Mouse (Mus musculus): ENCODE results near the gene Gpsm1. TPM values are rescaled to one million over a fixed set of nuclear protein-coding genes. Genes with fewer than 3 reads are reported as not detected.

Gpsm1 gene
- polyA plus RNA-seq, 1 experiment = 17.7 TPM

GRCm38 (mm10) chr2:26323589-26324325, 8.4 kb downstream of the Gpsm1 start:
- Histone ChIP-seq H3K36me3 (ENCODE audit: control insufficient read depth, insufficient read depth, low read length) (peaks cover 3% of the 10 kb centered on the region), H3K4me1 (ENCODE audit: control insufficient read depth, insufficient read depth, insufficient read length) (no peaks in the 10 kb centered on the region), H3K27me3 (ENCODE audit: control insufficient read depth, insufficient read depth, low read length) (no peaks in the 10 kb centered on the region), H3K4me3 (ENCODE audit: extremely low read depth, insufficient read depth, insufficient read length) (no peak overlapping the region), H3K27ac (ENCODE audit: insufficient read depth, low read length) (no peak overlapping the region)
- 95% methylated on average over 13 of the region's 13 CpGs for WGBS
- TF ChIP-seq POLR2A (IDR thresholded peaks at IDR 0.05; ENCODE audit: low read depth, low read length) (no peak), CTCF (IDR thresholded peaks at IDR 0.05; ENCODE audit: extremely low read depth, insufficient read depth, insufficient read length, insufficient replicate concordance) (no peak)
- DNase-seq (ENCODE audit: low read depth in 1 of 2, low spot score in 2 of 2) = no peak

- no peak overlapping the region for H3K27ac ChIP-seq (ENCODE audit: insufficient read depth, low read length)
- no peaks in the 10 kb centered on the region for H3K27me3 ChIP-seq (ENCODE audit: control insufficient read depth, insufficient read depth, low read length)
- TF ChIP-seq POLR2A (IDR thresholded peaks at IDR 0.05; ENCODE audit: low read depth, low read length) (no peak), CTCF (IDR thresholded peaks at IDR 0.05; ENCODE audit: extremely low read depth, insufficient read depth, insufficient read length, insufficient replicate concordance) (no peak)
- 88% methylated on average over 2 of the region's 2 CpGs for WGBS
- H3K36me3 ChIP-seq (ENCODE audit: control insufficient read depth, insufficient read depth, low read length) = peaks cover 3% of the 10 kb centered on the region
- DNase-seq (ENCODE audit: low read depth in 1 of 2, low spot score in 2 of 2) = no peak
- no peak overlapping the region for H3K4me3 ChIP-seq (ENCODE audit: extremely low read depth, insufficient read depth, insufficient read length)
- H3K4me1 ChIP-seq (ENCODE audit: control insufficient read depth, insufficient read depth, insufficient read length) = no peaks in the 10 kb centered on the region
These were observed 9.6 kb downstream of the Gpsm1 start for GRCm38 (mm10) chr2:26324917-26325316.

DNA sequence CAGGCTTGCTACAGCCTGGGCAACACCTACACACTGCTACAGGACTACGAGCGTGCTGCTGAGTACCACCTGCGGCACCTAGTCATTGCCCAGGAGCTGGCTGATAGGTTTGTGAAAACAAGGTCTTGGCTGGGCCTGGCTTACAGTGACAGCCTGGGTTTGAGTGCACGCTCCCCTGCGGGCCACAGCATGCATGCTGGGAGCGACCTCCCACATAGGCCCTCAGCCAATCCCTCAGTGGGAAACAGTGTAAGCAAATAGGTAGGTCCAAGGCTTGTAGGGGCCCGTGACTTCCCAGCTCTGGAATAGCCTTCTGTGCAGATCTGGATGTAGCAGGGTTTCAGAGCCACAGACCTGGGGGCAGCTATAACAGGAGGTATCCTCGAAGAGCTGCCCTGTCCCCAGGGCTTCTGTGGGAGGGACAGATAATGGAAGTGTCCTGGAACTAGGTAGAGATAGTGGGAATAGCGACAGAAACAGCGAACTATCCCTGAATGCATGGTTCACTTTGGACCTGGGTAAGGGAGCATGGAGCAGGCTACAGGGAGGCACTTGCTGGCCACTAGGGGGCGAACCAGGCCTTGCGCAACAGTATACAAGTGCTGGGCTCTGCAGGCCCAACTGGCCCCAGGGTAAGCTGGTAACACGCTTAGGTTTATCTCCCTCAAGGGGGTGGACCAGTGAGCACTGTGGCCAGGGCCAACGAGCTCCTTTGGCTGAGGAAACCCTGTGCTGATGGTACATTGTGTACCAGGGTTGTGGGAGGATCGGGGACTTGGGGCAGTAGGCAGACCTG, 10.3 kb downstream of the Gpsm1 start:
- Histone ChIP-seq H3K4me1 (ENCODE audit: control insufficient read depth, insufficient read depth, insufficient read length) (no peaks in the 10 kb centered on the region), H3K27me3 (ENCODE audit: control insufficient read depth, insufficient read depth, low read length) (no peaks in the 10 kb centered on the region), H3K4me3 (ENCODE audit: extremely low read depth, insufficient read depth, insufficient read length) (no peak overlapping the region), H3K27ac (ENCODE audit: insufficient read depth, low read length) (no peak overlapping the region), H3K36me3 (ENCODE audit: control insufficient read depth, insufficient read depth, low read length) (peaks cover 3% of the 10 kb centered on the region)
- TF ChIP-seq CTCF (IDR thresholded peaks at IDR 0.05; ENCODE audit: extremely low read depth, insufficient read depth, insufficient read length, insufficient replicate concordance) (peak; percentile 91), POLR2A (IDR thresholded peaks at IDR 0.05; ENCODE audit: low read depth, low read length) (no peak)
- WGBS = 68% methylated on average over 15 of the region's 15 CpGs
- peak; percentile 33 to 37 for DNase-seq (ENCODE audit: low read depth in 1 of 2, low spot score in 2 of 2)

- DNase-seq (ENCODE audit: low read depth in 1 of 2, low spot score in 2 of 2) = no peak
- WGBS = 69% methylated on average over 4 of the region's 4 CpGs
- no peak overlapping the region for H3K4me3 ChIP-seq (ENCODE audit: extremely low read depth, insufficient read depth, insufficient read length)
- no peak overlapping the region for H3K27ac ChIP-seq (ENCODE audit: insufficient read depth, low read length)
- no peaks in the 10 kb centered on the region for H3K4me1 ChIP-seq (ENCODE audit: control insufficient read depth, insufficient read depth, insufficient read length)
- H3K27me3 ChIP-seq (ENCODE audit: control insufficient read depth, insufficient read depth, low read length) = no peaks in the 10 kb centered on the region
- TF ChIP-seq POLR2A (IDR thresholded peaks at IDR 0.05; ENCODE audit: low read depth, low read length) = no peak
- no peak for TF ChIP-seq CTCF (IDR thresholded peaks at IDR 0.05; ENCODE audit: extremely low read depth, insufficient read depth, insufficient read length, insufficient replicate concordance)
- H3K36me3 ChIP-seq (ENCODE audit: control insufficient read depth, insufficient read depth, low read length) = peaks cover 3% of the 10 kb centered on the region
These were observed 12.5 kb downstream of the Gpsm1 start for GRCm38 (mm10) chr2:26327852-26328251.

- Histone ChIP-seq H3K4me1 (ENCODE audit: control insufficient read depth, insufficient read depth, insufficient read length) (no peaks in the 10 kb centered on the region), H3K36me3 (ENCODE audit: control insufficient read depth, insufficient read depth, low read length) (no peaks in the 10 kb centered on the region), H3K4me3 (ENCODE audit: extremely low read depth, insufficient read depth, insufficient read length) (no peak overlapping the region), H3K27me3 (ENCODE audit: control insufficient read depth, insufficient read depth, low read length) (no peaks in the 10 kb centered on the region), H3K27ac (ENCODE audit: insufficient read depth, low read length) (no peak overlapping the region)
- WGBS = 90% methylated on average over 8 of the region's 8 CpGs
- no peak for DNase-seq (ENCODE audit: low read depth in 1 of 2, low spot score in 2 of 2)
- TF ChIP-seq CTCF (IDR thresholded peaks at IDR 0.05; ENCODE audit: extremely low read depth, insufficient read depth, insufficient read length, insufficient replicate concordance) = no peak
- no peak for TF ChIP-seq POLR2A (IDR thresholded peaks at IDR 0.05; ENCODE audit: low read depth, low read length)
These were observed 14.1 kb downstream of the Gpsm1 start for GRCm38 (mm10) chr2:26329402-26329801.

GRCm38 (mm10) chr2:26330056-26330468, 14.7 kb downstream of the Gpsm1 start:
- Histone ChIP-seq H3K4me3 (ENCODE audit: extremely low read depth, insufficient read depth, insufficient read length) (no peak overlapping the region), H3K27me3 (ENCODE audit: control insufficient read depth, insufficient read depth, low read length) (no peaks in the 10 kb centered on the region), H3K36me3 (ENCODE audit: control insufficient read depth, insufficient read depth, low read length) (no peaks in the 10 kb centered on the region), H3K27ac (ENCODE audit: insufficient read depth, low read length) (no peak overlapping the region), H3K4me1 (ENCODE audit: control insufficient read depth, insufficient read depth, insufficient read length) (no peaks in the 10 kb centered on the region)
- no peak for TF ChIP-seq CTCF (IDR thresholded peaks at IDR 0.05; ENCODE audit: extremely low read depth, insufficient read depth, insufficient read length, insufficient replicate concordance)
- 91% methylated on average over 4 of the region's 4 CpGs for WGBS
- no peak for DNase-seq (ENCODE audit: low read depth in 1 of 2, low spot score in 2 of 2)

GRCm38 (mm10) chr2:26330702-26331101, 15.4 kb downstream of the Gpsm1 start:
- Histone ChIP-seq H3K27ac (ENCODE audit: insufficient read depth, low read length) (no peak overlapping the region), H3K27me3 (ENCODE audit: control insufficient read depth, insufficient read depth, low read length) (no peaks in the 10 kb centered on the region), H3K4me3 (ENCODE audit: extremely low read depth, insufficient read depth, insufficient read length) (no peak overlapping the region), H3K4me1 (ENCODE audit: control insufficient read depth, insufficient read depth, insufficient read length) (no peaks in the 10 kb centered on the region), H3K36me3 (ENCODE audit: control insufficient read depth, insufficient read depth, low read length) (no peaks in the 10 kb centered on the region)
- WGBS = 91% methylated on average over 6 of the region's 6 CpGs
- TF ChIP-seq CTCF (IDR thresholded peaks at IDR 0.05; ENCODE audit: extremely low read depth, insufficient read depth, insufficient read length, insufficient replicate concordance) (no peak), POLR2A (IDR thresholded peaks at IDR 0.05; ENCODE audit: low read depth, low read length) (no peak)
- no peak for DNase-seq (ENCODE audit: low read depth in 1 of 2, low spot score in 2 of 2)

Data from spleen, adult 2 months (tissue).